Comparison of ENCODE assay signal across 17 mouse cellular contexts in the genomic region with DNA sequence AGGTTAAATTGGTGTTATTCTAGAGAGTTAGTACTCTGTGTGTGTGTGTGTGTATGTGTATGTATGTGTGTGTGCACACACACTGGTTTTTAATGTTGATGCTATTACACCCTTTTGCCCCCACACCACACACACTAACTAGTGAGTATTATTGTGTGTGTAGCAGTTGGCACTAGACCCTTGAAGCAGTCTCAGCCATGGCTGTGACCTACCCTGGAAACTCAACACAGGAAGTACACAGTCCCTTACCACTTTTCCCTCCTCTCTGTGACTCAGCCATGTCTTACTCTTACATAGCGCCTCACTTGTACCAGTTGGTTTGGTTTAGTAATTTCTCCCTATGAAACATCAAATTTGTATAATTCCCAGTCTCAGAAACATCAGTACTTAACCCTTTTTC.
"Had no signal": no experiment of that assay in that cellular context is flagged by ENCODE, and none has a peak within 500 bp of the region (broad histone marks: within the 10 kb centered on the region; RNA-seq: fewer than 3 reads in every experiment).

No protein-coding gene starts in this region.

- H3K4me2 ChIP-seq: limb, embryonic 13.5 days; liver, embryonic 12.5 days; liver, embryonic 15.5 days; lung, embryonic 15.5 days; midbrain, embryonic 13.5 days; neural tube, embryonic 13.5 days had no signal

- H3K27ac ChIP-seq: kidney, postnatal 0 days; limb, embryonic 10.5 days; limb, embryonic 13.5 days; liver, embryonic 12.5 days; liver, embryonic 15.5 days; lung, embryonic 15.5 days; midbrain, embryonic 10.5 days; midbrain, embryonic 13.5 days; neural tube, embryonic 13.5 days had no signal

- H3K9me3 ChIP-seq: limb, embryonic 10.5 days; limb, embryonic 13.5 days; liver, embryonic 12.5 days; liver, embryonic 15.5 days; lung, embryonic 15.5 days; midbrain, embryonic 10.5 days; midbrain, embryonic 13.5 days; neural tube, embryonic 13.5 days had no signal

- ATAC-seq: liver, embryonic 12.5 days; midbrain, embryonic 13.5 days; midbrain, embryonic 16.5 days had no signal

- H3K9ac ChIP-seq: limb, embryonic 13.5 days; liver, embryonic 12.5 days; liver, embryonic 15.5 days; lung, embryonic 15.5 days; midbrain, embryonic 13.5 days; neural tube, embryonic 13.5 days had no signal

- H3K4me1 ChIP-seq: limb, embryonic 10.5 days; midbrain, embryonic 10.5 days had no signal

- H3K36me3 ChIP-seq: lung, embryonic 15.5 days; midbrain, embryonic 13.5 days had no signal

- H3K27me3 ChIP-seq: limb, embryonic 13.5 days; liver, embryonic 12.5 days; liver, embryonic 15.5 days; lung, embryonic 15.5 days; midbrain, embryonic 13.5 days; neural tube, embryonic 13.5 days had no signal

- H3K4me3 ChIP-seq: limb, embryonic 10.5 days; limb, embryonic 13.5 days; liver, embryonic 12.5 days; liver, embryonic 15.5 days; lung, embryonic 15.5 days; midbrain, embryonic 10.5 days; midbrain, embryonic 13.5 days; myocyte; neural tube, embryonic 13.5 days had no signal

- DNase-seq: kidney, adult 2 months; kidney, postnatal 36 days; liver; lung, postnatal 10 days; thymus, adult 18-20 months; thymus, postnatal 4 days had no signal
